Mouse (Mus musculus): ENCODE measurements around the gene Ppp4c. TPM values are rescaled to one million over a fixed set of nuclear protein-coding genes. Genes with fewer than 3 reads are reported as not detected.

Gene Ppp4c
- polyA plus RNA-seq, 1 experiment from 2014 or later: 294 TPM

GRCm38 (mm10) chr7:126741964-126742482, 50.3 kb downstream of the Ppp4c start:
- H3K4me2 ChIP-seq (replicated peaks; ENCODE audit: low read depth, low read length): no peak overlapping the region
- 90% methylated on average over 13 of the region's 13 CpGs for WGBS
- no peak for ATAC-seq (ENCODE audit: low FRiP score, low TSS enrichment)

DNA sequence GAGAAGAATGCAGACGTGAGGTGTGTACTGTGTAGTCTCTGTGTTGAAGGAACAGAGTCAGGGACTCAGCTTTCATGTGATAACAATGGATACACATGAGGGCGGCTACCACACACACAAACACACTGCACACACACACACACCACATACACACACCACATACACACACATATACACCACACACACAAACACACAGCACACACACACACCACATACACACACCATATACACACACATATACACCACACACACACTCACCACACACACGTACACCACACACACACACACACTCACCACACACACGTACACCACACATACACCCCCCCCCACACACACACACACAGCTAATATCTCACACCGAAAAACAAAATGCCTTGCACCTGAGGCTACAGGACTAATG, 50.8 kb downstream of the Ppp4c start:
- Histone ChIP-seq H3K36me3 (ENCODE audit: control insufficient read depth, insufficient read depth, low read length) (no peaks in the 10 kb centered on the region), H3K4me2 (replicated peaks; ENCODE audit: low read depth, low read length) (no peak overlapping the region), H3K4me1 (ENCODE audit: control insufficient read depth, insufficient read depth, low read length) (0 out of 2 replicates have a peak, but pooled peaks cover 3% of the 10 kb centered on the region), H3K27ac (ENCODE audit: low read depth, low read length) (no peak overlapping the region), H3K4me3 (ENCODE audit: low read length) (no peak overlapping the region), H3K27me3 (ENCODE audit: control insufficient read depth, insufficient read depth, low read length) (no peaks in the 10 kb centered on the region), H3K9ac (ENCODE audit: low read depth, low read length) (no peak overlapping the region), H3K9me3 (ENCODE audit: control insufficient read depth, low read length) (no peaks in the 10 kb centered on the region)
- WGBS: 83% methylated on average over 5 of the region's 5 CpGs
- ATAC-seq (ENCODE audit: low FRiP score, low TSS enrichment): no peak

More at GRCm38 (mm10) chr7:126741964-126742482, 50.3 kb downstream of the Ppp4c start:
- Histone ChIP-seq H3K4me3 (ENCODE audit: low read length) (no peak overlapping the region), H3K4me1 (ENCODE audit: control insufficient read depth, insufficient read depth, low read length) (0 out of 2 replicates have a peak, but pooled peaks cover 3% of the 10 kb centered on the region), H3K27ac (ENCODE audit: low read depth, low read length) (no peak overlapping the region), H3K36me3 (ENCODE audit: control insufficient read depth, insufficient read depth, low read length) (no peaks in the 10 kb centered on the region), H3K27me3 (ENCODE audit: control insufficient read depth, insufficient read depth, low read length) (no peaks in the 10 kb centered on the region), H3K9ac (ENCODE audit: low read depth, low read length) (no peak overlapping the region), H3K9me3 (ENCODE audit: control insufficient read depth, low read length) (no peaks in the 10 kb centered on the region)

GRCm38 (mm10) chr7:126740977-126741376, 51.3 kb downstream of the Ppp4c start:
- Histone ChIP-seq H3K36me3 (ENCODE audit: control insufficient read depth, insufficient read depth, low read length) (no peaks in the 10 kb centered on the region), H3K9ac (ENCODE audit: low read depth, low read length) (no peak overlapping the region), H3K4me2 (replicated peaks; ENCODE audit: low read depth, low read length) (no peak overlapping the region), H3K9me3 (ENCODE audit: control insufficient read depth, low read length) (no peaks in the 10 kb centered on the region), H3K4me1 (ENCODE audit: control insufficient read depth, insufficient read depth, low read length) (0 out of 2 replicates have a peak, but pooled peaks cover 3% of the 10 kb centered on the region), H3K4me3 (ENCODE audit: low read length) (no peak overlapping the region), H3K27ac (ENCODE audit: low read depth, low read length) (no peak overlapping the region), H3K27me3 (ENCODE audit: control insufficient read depth, insufficient read depth, low read length) (no peaks in the 10 kb centered on the region)
- no peak for ATAC-seq (ENCODE audit: low FRiP score, low TSS enrichment)
- 78% methylated on average over 5 of the region's 5 CpGs for WGBS

- Histone ChIP-seq H3K36me3 (ENCODE audit: control insufficient read depth, insufficient read depth, low read length) (no peaks in the 10 kb centered on the region), H3K9ac (ENCODE audit: low read depth, low read length) (no peak overlapping the region), H3K4me3 (ENCODE audit: low read length) (no peak overlapping the region), H3K27me3 (ENCODE audit: control insufficient read depth, insufficient read depth, low read length) (no peaks in the 10 kb centered on the region), H3K4me2 (replicated peaks; ENCODE audit: low read depth, low read length) (no peak overlapping the region), H3K9me3 (ENCODE audit: control insufficient read depth, low read length) (no peaks in the 10 kb centered on the region), H3K27ac (ENCODE audit: low read depth, low read length) (no peak overlapping the region), H3K4me1 (ENCODE audit: control insufficient read depth, insufficient read depth, low read length) (0 out of 2 replicates have a peak, but pooled peaks cover 3% of the 10 kb centered on the region)
- ATAC-seq (ENCODE audit: low FRiP score, low TSS enrichment): no peak
- 84% methylated on average over 13 of the region's 13 CpGs for WGBS
Measured at GRCm38 (mm10) chr7:126740132-126740735, 52.1 kb downstream of the Ppp4c start.

- no peak for ATAC-seq (ENCODE audit: low FRiP score, low TSS enrichment)
- 82% methylated on average over 17 of the region's 17 CpGs for WGBS
- Histone ChIP-seq H3K4me2 (replicated peaks; ENCODE audit: low read depth, low read length) (no peak overlapping the region), H3K27me3 (ENCODE audit: control insufficient read depth, insufficient read depth, low read length) (no peaks in the 10 kb centered on the region), H3K4me3 (ENCODE audit: low read length) (no peak overlapping the region), H3K9me3 (ENCODE audit: control insufficient read depth, low read length) (no peaks in the 10 kb centered on the region), H3K4me1 (ENCODE audit: control insufficient read depth, insufficient read depth, low read length) (0 out of 2 replicates have a peak, but pooled peaks cover 3% of the 10 kb centered on the region), H3K27ac (ENCODE audit: low read depth, low read length) (no peak overlapping the region), H3K9ac (ENCODE audit: low read depth, low read length) (no peak overlapping the region), H3K36me3 (ENCODE audit: control insufficient read depth, insufficient read depth, low read length) (no peaks in the 10 kb centered on the region)
Measured at GRCm38 (mm10) chr7:126739551-126739950, 52.7 kb downstream of the Ppp4c start.

DNA sequence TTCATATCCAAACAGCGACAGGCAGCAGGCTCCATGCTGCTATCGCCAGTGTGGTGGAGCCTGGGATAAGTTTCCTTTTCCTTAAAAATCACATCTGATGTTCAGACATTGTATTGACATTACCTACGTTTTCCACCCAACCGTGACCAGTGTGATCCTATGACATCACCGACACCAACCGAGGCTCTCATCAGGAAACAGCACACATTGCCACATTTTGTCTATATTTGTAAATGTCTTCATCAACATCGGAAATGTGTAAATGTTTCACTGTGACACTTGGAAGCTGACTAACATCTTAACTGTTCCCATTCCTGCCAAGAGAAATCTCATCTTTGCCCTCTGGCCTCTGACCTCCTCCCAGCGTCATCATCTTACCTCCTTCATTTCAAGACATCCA, 56.2 kb downstream of the Ppp4c start:
- Histone ChIP-seq H3K4me1 (ENCODE audit: control insufficient read depth, insufficient read depth, low read length) (0 out of 2 replicates have a peak, but pooled peaks cover 3% of the 10 kb centered on the region), H3K9ac (ENCODE audit: low read depth, low read length) (no peak overlapping the region), H3K4me2 (replicated peaks; ENCODE audit: low read depth, low read length) (no peak overlapping the region), H3K9me3 (ENCODE audit: control insufficient read depth, low read length) (no peaks in the 10 kb centered on the region), H3K27ac (ENCODE audit: low read depth, low read length) (no peak overlapping the region), H3K36me3 (ENCODE audit: control insufficient read depth, insufficient read depth, low read length) (no peaks in the 10 kb centered on the region), H3K27me3 (ENCODE audit: control insufficient read depth, insufficient read depth, low read length) (no peaks in the 10 kb centered on the region), H3K4me3 (ENCODE audit: low read length) (no peak overlapping the region)
- WGBS: 78% methylated on average over 8 of the region's 8 CpGs
- ATAC-seq (ENCODE audit: low FRiP score, low TSS enrichment): no peak

Other genes starting within 250 kb of the Ppp4c start
- gene Eif3c, start 226.1 kb downstream of the Ppp4c start, polyA plus RNA-seq (2014; fragmentation: Nextera tagmentation; extraction: Ambion mirVana): 174 and 207 TPM in 2 replicates
- gene Apobr, start 207.6 kb downstream of the Ppp4c start, polyA plus RNA-seq (2014; fragmentation: Nextera tagmentation; extraction: Ambion mirVana): 0.38 and 0.39 TPM in 2 replicates
- 29.8 and 30.4 TPM in 2 replicates for gene Cln3, start 206.7 kb downstream of the Ppp4c start, polyA plus RNA-seq (2014; fragmentation: Nextera tagmentation; extraction: Ambion mirVana)
- not detected in 2 replicates for gene Il27, start 197.6 kb downstream of the Ppp4c start, polyA plus RNA-seq (2014; fragmentation: Nextera tagmentation; extraction: Ambion mirVana)
- 2.4 and 2.6 TPM in 2 replicates for gene Nupr1, start 161.6 kb downstream of the Ppp4c start, polyA plus RNA-seq (2014; fragmentation: Nextera tagmentation; extraction: Ambion mirVana)
- 35.6 and 52.5 TPM in 2 replicates for gene Sgf29, start 143.2 kb downstream of the Ppp4c start, polyA plus RNA-seq (2014; fragmentation: Nextera tagmentation; extraction: Ambion mirVana)
- 5.2 and 6.3 TPM in 2 replicates for gene Sult1a1, start 116.1 kb downstream of the Ppp4c start, polyA plus RNA-seq (2014; fragmentation: Nextera tagmentation; extraction: Ambion mirVana)
- 145 and 184 TPM in 2 replicates for gene Bola2, start 97.1 kb downstream of the Ppp4c start, polyA plus RNA-seq (2014; fragmentation: Nextera tagmentation; extraction: Ambion mirVana)
- 7.7 and 8.1 TPM in 2 replicates for gene Slx1b, start 96.7 kb downstream of the Ppp4c start, polyA plus RNA-seq (2014; fragmentation: Nextera tagmentation; extraction: Ambion mirVana)
- 18.3 and 19.6 TPM in 2 replicates for gene Coro1a, start 84.7 kb downstream of the Ppp4c start, polyA plus RNA-seq (2014; fragmentation: Nextera tagmentation; extraction: Ambion mirVana)
- gene Mapk3, start 32.9 kb downstream of the Ppp4c start, polyA plus RNA-seq (2014; fragmentation: Nextera tagmentation; extraction: Ambion mirVana): 55.0 and 79.2 TPM in 2 replicates
- gene Gdpd3, start 26.2 kb downstream of the Ppp4c start, polyA plus RNA-seq (2014; fragmentation: Nextera tagmentation; extraction: Ambion mirVana): 2.0 and 2.6 TPM in 2 replicates
- gene Ypel3, start 15.5 kb downstream of the Ppp4c start, polyA plus RNA-seq (2014; fragmentation: Nextera tagmentation; extraction: Ambion mirVana): 87.5 and 94.5 TPM in 2 replicates
- gene Tbx6, start 11.0 kb downstream of the Ppp4c start, polyA plus RNA-seq (2014; fragmentation: Nextera tagmentation; extraction: Ambion mirVana): 0.24 and 0.36 TPM in 2 replicates
- gene Fam57b, start 5.2 kb upstream of the Ppp4c start, polyA plus RNA-seq (2014; fragmentation: Nextera tagmentation; extraction: Ambion mirVana): 0.15 TPM in 1 of 2 replicates, not detected in the other
- not detected in 2 replicates for gene 4930451I11Rik, start 39.1 kb upstream of the Ppp4c start, polyA plus RNA-seq (2014; fragmentation: Nextera tagmentation; extraction: Ambion mirVana)
- gene Doc2a, start 54.9 kb upstream of the Ppp4c start, polyA plus RNA-seq (2014; fragmentation: Nextera tagmentation; extraction: Ambion mirVana): 7.2 and 8.8 TPM in 2 replicates
- gene Hirip3, start 69.5 kb upstream of the Ppp4c start, polyA plus RNA-seq (2014; fragmentation: Nextera tagmentation; extraction: Ambion mirVana): 22.8 and 23.5 TPM in 2 replicates
- 92.4 and 94.0 TPM in 2 replicates for gene Ino80e, start 69.9 kb upstream of the Ppp4c start, polyA plus RNA-seq (2014; fragmentation: Nextera tagmentation; extraction: Ambion mirVana)
- gene Taok2, start 92.2 kb upstream of the Ppp4c start, polyA plus RNA-seq (2014; fragmentation: Nextera tagmentation; extraction: Ambion mirVana): 24.9 and 29.2 TPM in 2 replicates
- 27.4 and 30.5 TPM in 2 replicates for gene Tmem219, start 130.4 kb upstream of the Ppp4c start, polyA plus RNA-seq (2014; fragmentation: Nextera tagmentation; extraction: Ambion mirVana)
- 13.1 and 19.4 TPM in 2 replicates for gene Kctd13, start 136.4 kb upstream of the Ppp4c start, polyA plus RNA-seq (2014; fragmentation: Nextera tagmentation; extraction: Ambion mirVana)
- 0.16 and 0.34 TPM in 2 replicates for gene Asphd1, start 157.1 kb upstream of the Ppp4c start, polyA plus RNA-seq (2014; fragmentation: Nextera tagmentation; extraction: Ambion mirVana)
- gene Sez6l2, start 158.1 kb upstream of the Ppp4c start, polyA plus RNA-seq (2014; fragmentation: Nextera tagmentation; extraction: Ambion mirVana): 1.1 and 1.7 TPM in 2 replicates
- gene Cdipt, start 183.4 kb upstream of the Ppp4c start, polyA plus RNA-seq (2014; fragmentation: Nextera tagmentation; extraction: Ambion mirVana): 77.4 and 89.1 TPM in 2 replicates
- gene Cdiptos, start 183.6 kb upstream of the Ppp4c start, polyA plus RNA-seq (2014; fragmentation: Nextera tagmentation; extraction: Ambion mirVana): 1.3 and 2.5 TPM in 2 replicates
- 7.7 and 9.7 TPM in 2 replicates for gene Mvp, start 222.1 kb upstream of the Ppp4c start, polyA plus RNA-seq (2014; fragmentation: Nextera tagmentation; extraction: Ambion mirVana)
- 0.31 and 0.38 TPM in 2 replicates for gene Pagr1b, start 224.0 kb upstream of the Ppp4c start, polyA plus RNA-seq (2014; fragmentation: Nextera tagmentation; extraction: Ambion mirVana)
- gene Pagr1a, start 224.9 kb upstream of the Ppp4c start, polyA plus RNA-seq (2014; fragmentation: Nextera tagmentation; extraction: Ambion mirVana): 41.3 and 89.2 TPM in 2 replicates
- gene Gm42742, start 228.6 kb upstream of the Ppp4c start, polyA plus RNA-seq (2014; fragmentation: Nextera tagmentation; extraction: Ambion mirVana): 21.8 and 65.4 TPM in 2 replicates
- 4.1 and 9.6 TPM in 2 replicates for gene Prrt2, start 228.7 kb upstream of the Ppp4c start, polyA plus RNA-seq (2014; fragmentation: Nextera tagmentation; extraction: Ambion mirVana)
- gene Maz, start 234.5 kb upstream of the Ppp4c start, polyA plus RNA-seq (2014; fragmentation: Nextera tagmentation; extraction: Ambion mirVana): 73.1 and 77.6 TPM in 2 replicates
- 129 and 151 TPM in 2 replicates for gene Kif22, start 250.0 kb upstream of the Ppp4c start, polyA plus RNA-seq (2014; fragmentation: Nextera tagmentation; extraction: Ambion mirVana)